Mouse (Mus musculus) CD4-positive helper T cell, adult 2 months (primary cell): ENCODE data around the gene Dhx40.
"Not testable (repeated sequence)": the region's sequence is repeated elsewhere in the genome, so short reads cannot be mapped to it uniquely, and the experiment has no call there.

Source experiments
- DNase-seq: peaks from one replicate; pipeline ENCODE4 v3.0.0-alpha.2; 2012; ENCODE audit warnings: low read depth, missing footprints, low spot score

Dhx40 gene

GRCm38 (mm10) chr11:86751010-86751409, 56.5 kb downstream of the Dhx40 start:
- DNase-seq, result no peak

- no peak for DNase-seq
Measured at GRCm38 (mm10) chr11:86749776-86750423, 57.6 kb downstream of the Dhx40 start.

- DNase-seq, result no peak
Measured at GRCm38 (mm10) chr11:86745634-86746404, 61.7 kb downstream of the Dhx40 start.

GRCm38 (mm10) chr11:86742605-86743004, 64.9 kb downstream of the Dhx40 start:
- DNase-seq, result no peak

GRCm38 (mm10) chr11:86741505-86741904, 66.0 kb downstream of the Dhx40 start:
- peak; percentile 34 for DNase-seq

GRCm38 (mm10) chr11:86739470-86739869, 68.1 kb downstream of the Dhx40 start:
- no peak for DNase-seq

GRCm38 (mm10) chr11:86738956-86739355, 68.6 kb downstream of the Dhx40 start:
- no peak for DNase-seq

- not testable (repeated sequence) for DNase-seq
Measured at GRCm38 (mm10) chr11:86738308-86738707, 69.2 kb downstream of the Dhx40 start.

GRCm38 (mm10) chr11:86737301-86738000, 70.1 kb downstream of the Dhx40 start:
- DNase-seq, result no peak

GRCm38 (mm10) chr11:86734993-86735392, 72.6 kb downstream of the Dhx40 start:
- DNase-seq, result no peak

GRCm38 (mm10) chr11:86734241-86734939, 73.2 kb downstream of the Dhx40 start:
- no peak for DNase-seq

GRCm38 (mm10) chr11:86731443-86731842, 76.1 kb downstream of the Dhx40 start:
- DNase-seq, result no peak

GRCm38 (mm10) chr11:86725607-86726006, 81.9 kb downstream of the Dhx40 start:
- no peak for DNase-seq

- no peak for DNase-seq
Measured at GRCm38 (mm10) chr11:86724982-86725381, 82.6 kb downstream of the Dhx40 start.

GRCm38 (mm10) chr11:86724004-86724403, 83.5 kb downstream of the Dhx40 start:
- DNase-seq, result no peak

- no peak for DNase-seq
Measured at GRCm38 (mm10) chr11:86719390-86719789, 88.2 kb downstream of the Dhx40 start.
